Mouse (Mus musculus) midbrain, embryonic 13.5 days (tissue): ENCODE measurements around the gene Slc22a15. TPM values are rescaled to one million over a fixed set of nuclear protein-coding genes. Genes with fewer than 3 reads are reported as not detected.
A peak's percentile ranks its signal among the peaks of the same experiment; 100 is the strongest.

Experiments
- ATAC-seq: fragments of 200-750 bp; cut with Nextera tagmentation; 2 replicates; pipeline ENCODE4 v1.8.0; 2017; ENCODE audit warnings: mild to moderate bottlenecking, moderate TSS enrichment, moderate library complexity
- H3K27ac ChIP-seq: fragments of 300-500 bp; sonication (generic); 2 replicates; pipeline ENCODE4 v1.5.1; 2015; ENCODE audit warnings: inconsistent platforms, mild to moderate bottlenecking, moderate library complexity
- H3K27me3 ChIP-seq: fragments of 300-500 bp; sonication (generic); 2 replicates; pipeline ENCODE4 v1.6.1; 2015; ENCODE audit warnings: mild to moderate bottlenecking, inconsistent platforms
- H3K36me3 ChIP-seq: fragments of 300-500 bp; sonication (generic); 2 replicates; pipeline ENCODE4 v1.6.1; 2015; ENCODE audit warnings: mild to moderate bottlenecking, inconsistent platforms
- H3K4me1 ChIP-seq: fragments of 300-500 bp; sonication (generic); replicated peaks from 2 replicates; pipeline ENCODE4 v1.6.1; 2015; ENCODE audit warnings: inconsistent platforms
- H3K4me2 ChIP-seq: fragments of 300-500 bp; sonication (generic); replicated peaks from 2 replicates; pipeline ENCODE4 v1.6.1; 2015; ENCODE audit warnings: moderate library complexity, mild to moderate bottlenecking, inconsistent platforms
- H3K4me3 ChIP-seq: fragments of 300-500 bp; sonication (generic); replicated peaks from 2 replicates; pipeline ENCODE4 v1.5.1; 2015; ENCODE audit warnings: mild to moderate bottlenecking, inconsistent platforms
- H3K9ac ChIP-seq: fragments of 300-500 bp; sonication (generic); replicated peaks from 2 replicates; pipeline ENCODE4 v1.6.1; 2015; ENCODE audit warnings: mild to moderate bottlenecking, inconsistent platforms
- H3K9me3 ChIP-seq: fragments of 300-500 bp; sonication (generic); 2 replicates; pipeline ENCODE4 v1.6.1; 2016; ENCODE audit warnings: mild to moderate bottlenecking, inconsistent platforms
- WGBS: fragments of 180-500 bp; shearing (Covaris S2); methylation state at CpG from one replicate; pipeline ENCODE4 v1.1.7; 2015; 5-methylcytosine and 5-hydroxymethylcytosine counted together
- polyA plus RNA-seq: library from polyadenylated mRNA; unstranded; fragments of >200 nt; fragmentation: Nextera tagmentation; extraction: Ambion mirVana; gene quantifications from 2 replicates; pipeline ENCODE4 v1.2.1, GENCODE M21; 2015

Slc22a15 gene
- polyA plus RNA-seq, 1 experiment from 2014 or later, result 8.2 TPM

DNA sequence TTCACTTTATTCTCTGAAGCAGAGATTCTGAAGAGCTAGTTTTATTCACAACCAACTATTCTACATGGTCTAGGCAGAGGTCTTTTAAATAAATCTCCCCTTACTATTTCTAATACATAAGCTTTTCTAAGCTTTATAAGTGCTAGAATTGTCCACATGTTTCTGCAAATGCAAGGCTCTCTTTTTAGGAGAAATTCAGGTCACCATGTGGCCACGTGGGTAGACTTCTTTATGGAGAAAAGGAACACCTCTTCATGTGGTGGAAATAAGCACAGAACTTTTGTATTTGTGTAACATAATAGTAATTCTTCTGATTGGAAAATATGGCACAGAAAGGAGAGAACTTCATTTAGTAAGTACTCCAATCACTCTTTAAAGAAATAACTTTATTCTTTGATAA lies 70.2 kb downstream of the Slc22a15 start:
- no peak overlapping the region for H3K27ac ChIP-seq
- 77% methylated on average over 1 of the region's 1 CpGs for WGBS
- H3K9me3 ChIP-seq, result no peaks in the 10 kb centered on the region
- no peak overlapping the region for H3K4me3 ChIP-seq
- no peak overlapping the region for H3K9ac ChIP-seq
- no peaks in the 10 kb centered on the region for H3K4me1 ChIP-seq
- H3K27me3 ChIP-seq, result no peaks in the 10 kb centered on the region
- H3K36me3 ChIP-seq, result peaks cover 9% of the 10 kb centered on the region; the same call in 1 of the 2 replicates
- no peak for ATAC-seq
- no peak overlapping the region for H3K4me2 ChIP-seq

- no peak for ATAC-seq
- Histone ChIP-seq H3K9ac (no peak overlapping the region), H3K27me3 (no peaks in the 10 kb centered on the region), H3K36me3 (no peaks in the 10 kb centered on the region), H3K4me1 (no peaks in the 10 kb centered on the region), H3K4me2 (no peak overlapping the region), H3K27ac (no peak overlapping the region), H3K9me3 (no peaks in the 10 kb centered on the region), H3K4me3 (no peak overlapping the region)
- WGBS, result 85% methylated on average over 6 of the region's 6 CpGs
Observed at GRCm38 (mm10) chr3:101851363-101851762, 72.9 kb downstream of the Slc22a15 start.

DNA sequence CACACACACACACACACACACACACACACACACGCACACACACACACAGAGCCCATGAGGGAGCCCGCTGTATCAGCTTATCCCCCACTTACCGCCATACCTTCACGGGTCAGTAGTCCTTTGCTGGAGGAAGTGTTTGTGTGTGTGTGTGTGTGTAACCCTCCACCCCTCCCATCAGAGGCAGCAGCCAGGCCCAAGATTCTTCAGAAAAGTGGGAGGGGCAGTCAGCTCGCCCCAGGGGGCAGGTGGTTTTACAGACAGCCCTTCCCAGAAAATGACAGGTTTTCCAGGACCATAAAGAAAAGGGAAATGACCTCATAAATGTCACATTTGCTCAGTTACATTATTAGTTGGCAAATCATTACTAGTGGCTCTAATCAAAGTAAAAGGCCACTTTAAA lies 75.4 kb downstream of the Slc22a15 start, which contains the start of gene Mab21l3:
Mab21l3 (minus strand) TSS at position 144 of the 400 bp plus-strand sequence.
- 72% methylated on average over 5 of the region's 5 CpGs for WGBS
- H3K4me1 ChIP-seq, result no peaks in the 10 kb centered on the region
- H3K4me2 ChIP-seq, result no peak within 1 kb of the TSS
- ATAC-seq, result no peak
- H3K27me3 ChIP-seq, result no peaks in the 10 kb centered on the region
- no peak within 1 kb of the TSS for H3K4me3 ChIP-seq
- H3K27ac ChIP-seq, result no peak within 1 kb of the TSS
- H3K36me3 ChIP-seq, result no peaks in the 10 kb centered on the region
- no peaks in the 10 kb centered on the region for H3K9me3 ChIP-seq
- no peak within 1 kb of the TSS for H3K9ac ChIP-seq

GRCm38 (mm10) chr3:101846096-101846495 lies 78.2 kb downstream of the Slc22a15 start:
- no peak for ATAC-seq
- Histone ChIP-seq H3K4me3 (no peak overlapping the region), H3K27me3 (no peaks in the 10 kb centered on the region), H3K27ac (no peak overlapping the region), H3K9me3 (no peaks in the 10 kb centered on the region), H3K4me1 (no peaks in the 10 kb centered on the region), H3K4me2 (no peak overlapping the region), H3K36me3 (no peaks in the 10 kb centered on the region), H3K9ac (no peak overlapping the region)
- WGBS, result 84% methylated on average over 4 of the region's 4 CpGs

- H3K36me3 ChIP-seq, result no peaks in the 10 kb centered on the region
- no peaks in the 10 kb centered on the region for H3K4me1 ChIP-seq
- H3K27ac ChIP-seq, result no peak overlapping the region
- H3K27me3 ChIP-seq, result no peaks in the 10 kb centered on the region
- no peak overlapping the region for H3K9ac ChIP-seq
- no peaks in the 10 kb centered on the region for H3K9me3 ChIP-seq
- 74% methylated on average over 7 of the region's 7 CpGs for WGBS
- H3K4me2 ChIP-seq, result no peak overlapping the region
- ATAC-seq, result 0 out of 2 replicates have a peak, but pooled peaks have one; percentile 20
- no peak overlapping the region for H3K4me3 ChIP-seq
Observed at GRCm38 (mm10) chr3:101842372-101843094, 81.7 kb downstream of the Slc22a15 start.

- ATAC-seq, result no peak
- Histone ChIP-seq H3K27me3 (no peaks in the 10 kb centered on the region), H3K4me3 (no peak overlapping the region), H3K27ac (no peak overlapping the region), H3K36me3 (no peaks in the 10 kb centered on the region), H3K4me1 (peaks cover 15% of the 10 kb centered on the region), H3K9ac (no peak overlapping the region), H3K9me3 (no peaks in the 10 kb centered on the region), H3K4me2 (no peak overlapping the region)
- WGBS, result 90% methylated on average over 9 of the region's 9 CpGs
Observed at GRCm38 (mm10) chr3:101839327-101839726, 84.9 kb downstream of the Slc22a15 start.

- H3K36me3 ChIP-seq, result no peaks in the 10 kb centered on the region
- no peak overlapping the region for H3K9ac ChIP-seq
- no peak overlapping the region for H3K4me2 ChIP-seq
- H3K4me3 ChIP-seq, result no peak overlapping the region
- H3K27me3 ChIP-seq, result no peaks in the 10 kb centered on the region
- 92% methylated on average over 3 of the region's 3 CpGs for WGBS
- peaks cover 15% of the 10 kb centered on the region for H3K4me1 ChIP-seq
- no peak overlapping the region for H3K27ac ChIP-seq
- H3K9me3 ChIP-seq, result no peaks in the 10 kb centered on the region
- peak; percentile 18; the same call in 1 of the 2 replicates for ATAC-seq
Observed at GRCm38 (mm10) chr3:101836971-101837370, 87.3 kb downstream of the Slc22a15 start.

DNA sequence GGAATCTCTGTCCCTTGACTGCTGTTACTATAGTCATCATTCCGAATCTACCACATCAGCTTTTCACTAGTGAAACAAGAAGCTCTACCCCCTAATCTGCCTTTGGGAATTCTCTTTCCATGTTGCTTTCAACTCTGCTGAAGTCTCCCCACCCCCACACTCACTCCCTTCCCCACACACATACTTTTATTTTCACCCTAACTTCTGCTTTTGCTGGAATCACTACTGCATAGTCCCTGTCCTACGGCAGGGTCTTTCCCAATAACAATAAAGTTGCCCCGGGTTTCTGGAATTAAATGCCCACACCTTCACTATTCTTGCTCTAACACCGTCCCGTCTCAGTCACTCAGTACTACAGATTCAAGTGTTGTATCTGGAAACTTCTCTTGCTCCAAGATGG lies 87.7 kb downstream of the Slc22a15 start:
- ATAC-seq, result peak; percentile 25; the same call in 1 of the 2 replicates
- Histone ChIP-seq H3K27me3 (no peaks in the 10 kb centered on the region), H3K27ac (no peak overlapping the region), H3K36me3 (no peaks in the 10 kb centered on the region), H3K9ac (no peak overlapping the region), H3K9me3 (no peaks in the 10 kb centered on the region), H3K4me2 (peak overlapping the region; percentile 44), H3K4me3 (no peak overlapping the region), H3K4me1 (peaks cover 17% of the 10 kb centered on the region)
- 70% methylated on average over 5 of the region's 5 CpGs for WGBS

DNA sequence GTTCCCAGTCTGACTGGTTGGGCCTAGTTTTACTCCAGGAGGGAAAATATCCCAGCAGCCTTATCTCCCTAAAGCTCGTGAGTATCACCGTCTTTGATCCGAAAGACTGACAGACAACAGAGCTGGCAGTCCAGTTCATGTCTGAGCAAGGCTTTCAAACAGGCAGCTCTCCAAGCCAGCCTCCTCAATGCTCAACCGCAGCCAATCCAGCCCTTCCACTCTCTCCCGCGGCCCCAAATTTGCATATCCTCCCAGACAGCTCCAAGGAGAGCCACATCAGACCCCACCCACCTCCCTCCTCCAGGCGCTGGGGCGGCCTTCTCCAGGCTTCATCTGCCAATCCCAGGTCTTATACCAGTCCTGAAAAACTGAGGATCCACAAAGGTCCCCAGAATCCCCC lies 88.2 kb downstream of the Slc22a15 start:
- 0% methylated on average over 8 of the region's 8 CpGs for WGBS
- H3K4me3 ChIP-seq, result 0 out of 2 replicates have a peak overlapping the region, but pooled peaks have one; percentile 3
- H3K4me1 ChIP-seq, result peaks cover 19% of the 10 kb centered on the region
- peak; percentile 95 for ATAC-seq
- peak overlapping the region; percentile 44 for H3K4me2 ChIP-seq
- 0 out of 2 replicates have a peak overlapping the region, but pooled peaks have one; percentile 29 for H3K9ac ChIP-seq
- H3K9me3 ChIP-seq, result no peaks in the 10 kb centered on the region
- H3K27ac ChIP-seq, result peak overlapping the region; percentile 6; the same call in 1 of the 2 replicates
- no peaks in the 10 kb centered on the region for H3K36me3 ChIP-seq
- H3K27me3 ChIP-seq, result no peaks in the 10 kb centered on the region

- H3K4me2 ChIP-seq, result no peak overlapping the region
- H3K4me3 ChIP-seq, result no peak overlapping the region
- peaks cover 14% of the 10 kb centered on the region for H3K4me1 ChIP-seq
- no peaks in the 10 kb centered on the region for H3K27me3 ChIP-seq
- no peak overlapping the region for H3K27ac ChIP-seq
- no peak overlapping the region for H3K9ac ChIP-seq
- WGBS, result 34% methylated on average over 10 of the region's 10 CpGs
- no peaks in the 10 kb centered on the region for H3K36me3 ChIP-seq
- H3K9me3 ChIP-seq, result no peaks in the 10 kb centered on the region
- ATAC-seq, result no peak
Observed at GRCm38 (mm10) chr3:101831189-101831858, 92.9 kb downstream of the Slc22a15 start.

GRCm38 (mm10) chr3:101829881-101830616 lies 94.2 kb downstream of the Slc22a15 start:
- Histone ChIP-seq H3K9me3 (no peaks in the 10 kb centered on the region), H3K4me2 (no peak overlapping the region), H3K27ac (no peak overlapping the region), H3K4me1 (0 out of 2 replicates have a peak, but pooled peaks cover 4% of the 10 kb centered on the region), H3K4me3 (no peak overlapping the region), H3K9ac (no peak overlapping the region), H3K36me3 (no peaks in the 10 kb centered on the region), H3K27me3 (no peaks in the 10 kb centered on the region)
- WGBS, result 76% methylated on average over 10 of the region's 10 CpGs
- no peak for ATAC-seq

DNA sequence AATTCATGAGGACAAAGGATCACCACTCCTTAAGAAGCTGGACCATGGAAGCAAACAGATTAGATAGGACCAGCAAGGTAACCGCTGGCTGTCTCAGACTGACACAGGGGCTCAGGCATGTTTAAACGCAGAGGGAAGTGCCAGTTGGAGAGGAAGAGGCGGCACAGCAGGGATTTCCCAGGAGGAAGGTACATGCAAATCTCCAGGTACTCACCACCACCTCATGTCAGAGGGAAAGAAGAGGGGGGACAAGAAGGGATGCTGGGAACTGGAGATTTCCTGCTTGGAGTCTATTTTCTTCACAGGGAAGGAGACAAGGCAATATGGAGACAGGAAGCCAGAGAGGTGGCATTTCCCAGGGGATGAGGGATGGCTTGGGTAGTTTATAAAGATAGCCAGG lies 95.7 kb downstream of the Slc22a15 start:
- H3K9me3 ChIP-seq, result no peaks in the 10 kb centered on the region
- no peak for ATAC-seq
- no peak overlapping the region for H3K27ac ChIP-seq
- H3K27me3 ChIP-seq, result no peaks in the 10 kb centered on the region
- WGBS, result 45% methylated on average over 3 of the region's 3 CpGs
- H3K4me2 ChIP-seq, result no peak overlapping the region
- no peak overlapping the region for H3K9ac ChIP-seq
- no peaks in the 10 kb centered on the region for H3K36me3 ChIP-seq
- H3K4me3 ChIP-seq, result no peak overlapping the region
- H3K4me1 ChIP-seq, result 0 out of 2 replicates have a peak, but pooled peaks cover 4% of the 10 kb centered on the region
